Mouse (Mus musculus) neural tube, embryonic 14.5 days (tissue): ENCODE measurements at regions not wholly inside any gene's neighbourhood (a gene's known extent, or its start where the extent isn't known, plus 50 kb on each side); places are given as distances from the start of the nearest gene placed in this dataset.

Experiments used
- ATAC-seq: fragments of 200-750 bp; cut with Nextera tagmentation; 2 replicates; pipeline ENCODE4 v1.8.0; 2017; ENCODE audit warnings: low read depth, mild to moderate bottlenecking, moderate TSS enrichment, moderate library complexity
- H3K27ac ChIP-seq: fragments of 300-500 bp; sonication (generic); 2 replicates; pipeline ENCODE4 v1.5.1; 2014; ENCODE audit warnings: low read depth, mild to moderate bottlenecking, control low read depth, low read length, moderate library complexity, mixed read lengths
- H3K27me3 ChIP-seq: fragments of 300-500 bp; sonication (generic); 2 replicates; pipeline ENCODE4 v1.6.1; 2014; ENCODE audit warnings: low read length; ENCODE audit not compliant: control insufficient read depth, insufficient read depth
- H3K36me3 ChIP-seq: fragments of 300-500 bp; sonication (generic); 2 replicates; pipeline ENCODE4 v1.6.1; 2014; ENCODE audit warnings: low read length, mixed read lengths; ENCODE audit not compliant: control insufficient read depth, insufficient read depth
- H3K4me1 ChIP-seq: fragments of 300-500 bp; sonication (generic); 2 replicates; pipeline ENCODE4 v1.6.1; 2014; ENCODE audit warnings: low read length; ENCODE audit not compliant: control insufficient read depth, insufficient read depth
- H3K4me2 ChIP-seq: fragments of 300-500 bp; sonication (generic); 2 replicates; pipeline ENCODE4 v1.6.1; 2014; ENCODE audit warnings: mild to moderate bottlenecking, low read depth, low read length, control low read depth
- H3K4me3 ChIP-seq: fragments of 300-500 bp; sonication (generic); 2 replicates; pipeline ENCODE4 v1.5.1; 2014; ENCODE audit warnings: low read depth, low read length, control low read depth, mixed read lengths
- H3K9ac ChIP-seq: fragments of 300-500 bp; sonication (generic); replicated peaks from 2 replicates; pipeline ENCODE4 v1.6.1; 2014; ENCODE audit warnings: low read depth, mild to moderate bottlenecking, control low read depth, low read length, mixed read lengths
- H3K9me3 ChIP-seq: fragments of 300-500 bp; sonication (generic); 2 replicates; pipeline ENCODE4 v1.6.1; 2016; ENCODE audit warnings: low read length; ENCODE audit not compliant: control insufficient read depth
- WGBS: fragments of 180-500 bp; shearing (Covaris S2); extraction: QIAGEN DNeasy Blood & Tissue Kit; methylation state at CpG from one replicate; pipeline ENCODE4 v1.1.7; 2014; 5-methylcytosine and 5-hydroxymethylcytosine counted together

- no peak overlapping the region for H3K4me2 ChIP-seq
- H3K4me1 ChIP-seq = peaks cover 23% of the 10 kb centered on the region
- no peaks in the 10 kb centered on the region for H3K36me3 ChIP-seq
- no peaks in the 10 kb centered on the region for H3K9me3 ChIP-seq
- H3K9ac ChIP-seq = no peak overlapping the region
- no peak overlapping the region for H3K4me3 ChIP-seq
- 0 out of 2 replicates have a peak overlapping the region, but pooled peaks have one; percentile 6 for H3K27ac ChIP-seq
- H3K27me3 ChIP-seq = no peaks in the 10 kb centered on the region
- 41% methylated on average over 13 of the region's 13 CpGs for WGBS
- no peak for ATAC-seq
Observed at GRCm38 (mm10) chr4:153542631-153543031, 60.0 kb upstream of the Ajap1 start.

- peak overlapping the region; percentile 66; the same call in 1 of the 2 replicates for H3K27ac ChIP-seq
- H3K9me3 ChIP-seq = no peaks in the 10 kb centered on the region
- no peaks in the 10 kb centered on the region for H3K36me3 ChIP-seq
- no peak overlapping the region for H3K4me3 ChIP-seq
- no peaks in the 10 kb centered on the region for H3K27me3 ChIP-seq
- peaks cover 23% of the 10 kb centered on the region for H3K4me1 ChIP-seq
- no peak overlapping the region for H3K9ac ChIP-seq
- no peak for ATAC-seq
- H3K4me2 ChIP-seq = no peak overlapping the region
- 50% methylated on average over 24 of the region's 24 CpGs for WGBS
Observed at GRCm38 (mm10) chr4:153543900-153544648, 61.5 kb upstream of the Ajap1 start.

- Histone ChIP-seq H3K27ac (peak overlapping the region; percentile 71), H3K4me2 (no peak overlapping the region), H3K4me3 (no peak overlapping the region), H3K36me3 (no peaks in the 10 kb centered on the region), H3K9me3 (no peaks in the 10 kb centered on the region), H3K4me1 (peaks cover 23% of the 10 kb centered on the region), H3K27me3 (no peaks in the 10 kb centered on the region), H3K9ac (no peak overlapping the region)
- WGBS = 69% methylated on average over 7 of the region's 7 CpGs
- ATAC-seq = peak; percentile 49; the same call in 1 of the 2 replicates
Observed at GRCm38 (mm10) chr4:153546709-153547108, 64.1 kb upstream of the Ajap1 start.

GRCm38 (mm10) chr4:153547111-153547510 is 64.5 kb upstream of the Ajap1 start:
- peaks cover 21% of the 10 kb centered on the region for H3K4me1 ChIP-seq
- H3K4me3 ChIP-seq = no peak overlapping the region
- no peak for ATAC-seq
- no peak overlapping the region for H3K9ac ChIP-seq
- H3K36me3 ChIP-seq = no peaks in the 10 kb centered on the region
- H3K27me3 ChIP-seq = no peaks in the 10 kb centered on the region
- WGBS = 82% methylated on average over 5 of the region's 5 CpGs
- no peaks in the 10 kb centered on the region for H3K9me3 ChIP-seq
- H3K4me2 ChIP-seq = no peak overlapping the region
- H3K27ac ChIP-seq = peak overlapping the region; percentile 71

GRCm38 (mm10) chr4:153547871-153548270 is 65.3 kb upstream of the Ajap1 start:
- no peak overlapping the region for H3K27ac ChIP-seq
- no peak overlapping the region for H3K9ac ChIP-seq
- no peaks in the 10 kb centered on the region for H3K27me3 ChIP-seq
- no peak overlapping the region for H3K4me3 ChIP-seq
- H3K36me3 ChIP-seq = no peaks in the 10 kb centered on the region
- H3K9me3 ChIP-seq = no peaks in the 10 kb centered on the region
- ATAC-seq = no peak
- WGBS = 46% methylated on average over 13 of the region's 13 CpGs
- H3K4me1 ChIP-seq = peaks cover 21% of the 10 kb centered on the region
- no peak overlapping the region for H3K4me2 ChIP-seq

- Histone ChIP-seq H3K36me3 (no peaks in the 10 kb centered on the region), H3K4me2 (no peak overlapping the region), H3K27ac (no peak overlapping the region), H3K9ac (no peak overlapping the region), H3K4me3 (no peak overlapping the region), H3K27me3 (no peaks in the 10 kb centered on the region), H3K4me1 (peaks cover 4% of the 10 kb centered on the region; the same call in 1 of the 2 replicates), H3K9me3 (no peaks in the 10 kb centered on the region)
- 93% methylated on average over 7 of the region's 7 CpGs for WGBS
- no peak for ATAC-seq
Observed at GRCm38 (mm10) chr4:153551291-153551690, 68.7 kb upstream of the Ajap1 start.

- 38% methylated on average over 4 of the region's 4 CpGs for WGBS
- Histone ChIP-seq H3K9me3 (no peaks in the 10 kb centered on the region), H3K4me3 (no peak overlapping the region), H3K9ac (no peak overlapping the region), H3K27ac (no peak overlapping the region), H3K36me3 (no peaks in the 10 kb centered on the region), H3K4me1 (no peaks in the 10 kb centered on the region), H3K27me3 (no peaks in the 10 kb centered on the region), H3K4me2 (no peak overlapping the region)
- no peak for ATAC-seq
Observed at GRCm38 (mm10) chr4:153552483-153552882, 69.9 kb upstream of the Ajap1 start.

- ATAC-seq = no peak
- Histone ChIP-seq H3K4me3 (no peak overlapping the region), H3K9me3 (no peaks in the 10 kb centered on the region), H3K4me1 (no peaks in the 10 kb centered on the region), H3K27me3 (no peaks in the 10 kb centered on the region), H3K4me2 (no peak overlapping the region), H3K9ac (no peak overlapping the region), H3K27ac (no peak overlapping the region), H3K36me3 (no peaks in the 10 kb centered on the region)
- 85% methylated on average over 19 of the region's 19 CpGs for WGBS
Observed at GRCm38 (mm10) chr4:153557812-153558608, 75.4 kb upstream of the Ajap1 start.

GRCm38 (mm10) chr4:153559568-153559967 is 77.0 kb upstream of the Ajap1 start:
- WGBS = 73% methylated on average over 4 of the region's 4 CpGs
- Histone ChIP-seq H3K9me3 (no peaks in the 10 kb centered on the region), H3K9ac (no peak overlapping the region), H3K4me1 (no peaks in the 10 kb centered on the region), H3K4me2 (no peak overlapping the region), H3K27ac (no peak overlapping the region), H3K4me3 (no peak overlapping the region), H3K27me3 (no peaks in the 10 kb centered on the region), H3K36me3 (no peaks in the 10 kb centered on the region)
- ATAC-seq = no peak
